ENCODE assay signal across 1 mouse cellular context in genomic region chr2:105803427-105803826, GRCm38 (mm10).
A peak's percentile ranks its signal among the peaks of the same experiment; 100 is the strongest.
TF ChIP-seq lines count a peak whose summit lies in the region.

No protein-coding gene starts in this region.

TF ChIP-seq in MEL, 35 proteins besides CTCF, POLR2A, EP300 and RAD21 (continued from another document):
- no peak for TF ChIP-seq TBP (IDR thresholded peaks at IDR 0.05; ENCODE audit: low read depth, low read length)
- TF ChIP-seq CHD2 (IDR thresholded peaks at IDR 0.05; ENCODE audit: low read length), result no peak; the same call in 1 of the 2 replicates
- TF ChIP-seq MAX (IDR thresholded peaks at IDR 0.05; ENCODE audit: low read length), result 0 out of 2 replicates have a peak, but pooled peaks have one; percentile 35
- TF ChIP-seq POLR2AphosphoS5 (IDR thresholded peaks at IDR 0.05; ENCODE audit: borderline replicate concordance, low read depth, low read length), result no peak
- TF ChIP-seq TAL1 (IDR thresholded peaks at IDR 0.05; ENCODE audit: low read length), result peak; percentile 18; the same call in 1 of the 2 replicates
- peak; percentile 90 for TF ChIP-seq ETS1 (IDR thresholded peaks at IDR 0.05; ENCODE audit: low read depth, low read length)
- TF ChIP-seq ZKSCAN1 (IDR thresholded peaks at IDR 0.05; ENCODE audit: low read depth, low read length), result no peak
- TF ChIP-seq USF1 (IDR thresholded peaks at IDR 0.05; ENCODE audit: low read depth, low read length), result no peak
- no peak for TF ChIP-seq UBTF (IDR thresholded peaks at IDR 0.05; ENCODE audit: borderline replicate concordance, insufficient read depth, low read depth, low read length)
- TF ChIP-seq E2F4 (IDR thresholded peaks at IDR 0.05; ENCODE audit: borderline replicate concordance, low read depth, low read length), result no peak
- no peak for TF ChIP-seq NELFE (IDR thresholded peaks at IDR 0.05; ENCODE audit: low read depth, low read length)
- no peak; the same call in 1 of the 2 replicates for TF ChIP-seq ZNF384 (IDR thresholded peaks at IDR 0.05; ENCODE audit: low read depth, low read length)
- TF ChIP-seq SIN3A (IDR thresholded peaks at IDR 0.05; ENCODE audit: low read length), result peak; percentile 90
- TF ChIP-seq ZMIZ1 (IDR thresholded peaks at IDR 0.05; ENCODE audit: low read depth, low read length), result no peak
- TF ChIP-seq GABPA (IDR thresholded peaks at IDR 0.05; ENCODE audit: low read depth, low read length), result no peak
- TF ChIP-seq NRF1 (IDR thresholded peaks at IDR 0.05; ENCODE audit: insufficient read depth, low read depth, low read length, poor library complexity, severe bottlenecking), result no peak
- peak; percentile 93 for TF ChIP-seq RCOR1 (IDR thresholded peaks at IDR 0.05; ENCODE audit: low read depth, low read length)
